Mouse (Mus musculus) embryonic fibroblast, embryonic 13.5 days (primary cell): ENCODE data around the gene Aqp7.

ENCODE experiments used
- CTCF ChIP-seq: IDR thresholded peaks from 2 replicates; pipeline ENCODE4 v1.5.1; 2011; ENCODE audit warnings: mild to moderate bottlenecking, control low read depth, low read length, moderate library complexity, borderline replicate concordance; ENCODE audit not compliant: insufficient read depth
- POLR2A ChIP-seq: IDR thresholded peaks from 2 replicates; pipeline ENCODE4 v1.6.1; 2011; ENCODE audit warnings: low read depth, mild to moderate bottlenecking, control low read depth, low read length, moderate library complexity

DNA sequence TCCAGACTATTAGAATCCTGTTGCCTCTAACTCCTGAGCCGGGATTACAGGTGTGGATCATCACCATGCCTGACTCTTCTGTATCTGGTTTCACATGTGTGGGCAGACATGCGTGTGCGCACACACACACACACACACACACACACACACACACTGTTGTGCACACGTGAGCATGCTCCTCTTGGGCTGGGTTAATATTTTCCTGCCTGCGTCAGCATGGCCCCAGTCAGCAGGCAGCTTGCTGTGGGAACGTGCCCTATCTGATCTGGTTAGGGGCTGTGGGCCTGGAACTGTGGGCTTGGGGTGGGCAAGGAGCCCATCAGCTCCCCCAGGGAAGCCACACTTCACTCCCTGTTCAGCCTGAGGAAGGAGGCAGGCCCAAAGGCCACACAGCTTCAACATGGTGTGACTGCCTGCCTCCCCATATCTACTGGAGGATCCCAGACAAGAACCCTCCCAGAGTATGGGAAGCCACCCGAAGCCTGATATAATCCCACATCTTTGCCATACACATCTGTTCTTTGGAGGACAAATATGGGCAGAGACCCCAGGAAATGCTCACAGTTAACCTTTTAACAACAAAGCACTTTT is 8.9 kb upstream of the Aqp7 start:
- TF ChIP-seq POLR2A (no peak), CTCF (no peak)
